In the genomic region with DNA sequence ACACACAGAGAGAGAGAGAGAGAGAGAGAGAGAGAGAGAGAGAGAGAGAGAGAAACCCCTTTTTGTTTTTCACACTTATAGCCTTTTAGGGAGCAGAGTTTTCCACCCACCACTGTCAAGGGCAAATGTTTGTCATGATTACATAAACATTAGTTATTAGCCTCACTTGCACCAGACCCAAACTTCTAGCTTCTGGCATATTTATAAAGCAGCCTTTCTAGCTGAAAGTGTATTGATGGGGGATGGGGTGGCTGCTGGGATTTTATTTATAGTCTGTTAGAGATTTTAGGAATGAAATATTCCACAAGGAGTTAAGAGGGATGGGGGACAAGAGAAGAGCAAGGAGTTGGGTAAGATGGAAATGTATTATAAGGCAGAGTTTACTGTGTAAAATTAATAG, we compare ENCODE assay signal across 12 mouse cellular contexts. TPM values are rescaled to one million over a fixed set of nuclear protein-coding genes. Genes with fewer than 3 reads are reported as not detected.
A peak's percentile ranks its signal among the peaks of the same experiment; 100 is the strongest.
DNase-seq lines count a peak whose midpoint lies in the region; ATAC-seq and TF ChIP-seq lines count a peak whose summit lies in the region.
"Had no signal": no experiment of that assay in that cellular context is flagged by ENCODE, and none has a peak within 500 bp of the region (broad histone marks: within the 10 kb centered on the region; RNA-seq: fewer than 3 reads in every experiment).

No protein-coding gene starts in this region.

- H3K4me2 ChIP-seq in stomach, embryonic 14.5 days (replicated peaks; ENCODE audit: low read depth, low read length): no peak overlapping the region
- H3K4me2 ChIP-seq in stomach, postnatal 0 days (replicated peaks; ENCODE audit: low read depth): no peak overlapping the region
- H3K4me2 ChIP-seq: heart, embryonic 12.5 days; neural tube, embryonic 12.5 days had no signal

- H3K9me3 ChIP-seq in stomach, embryonic 14.5 days (ENCODE audit: control insufficient read depth, low read depth, low read length): no peaks in the 10 kb centered on the region
- no peaks in the 10 kb centered on the region for H3K9me3 ChIP-seq in stomach, postnatal 0 days (ENCODE audit: control insufficient read depth, low read length)
- H3K9me3 ChIP-seq in limb, embryonic 10.5 days (replicated peaks): no peaks in the 10 kb centered on the region
- H3K9me3 ChIP-seq: heart, embryonic 12.5 days; neural tube, embryonic 12.5 days had no signal

- H3K27ac ChIP-seq in kidney, adult 2 months (ENCODE audit: insufficient read depth, low read depth, low read length): peak overlapping the region; percentile 29
- peak overlapping the region; percentile 45; the same call in 1 of the 2 replicates for H3K27ac ChIP-seq in stomach, embryonic 14.5 days (ENCODE audit: low read length)
- H3K27ac ChIP-seq in stomach, postnatal 0 days (replicated peaks): no peak overlapping the region
- peak overlapping the region; percentile 68; the same call in 1 of the 2 replicates for H3K27ac ChIP-seq in limb, embryonic 10.5 days
- H3K27ac ChIP-seq: neural tube, embryonic 12.5 days had no signal

- H3K4me3 ChIP-seq in kidney, adult 2 months (ENCODE audit: insufficient read depth, low read depth, low read length): no peak overlapping the region
- H3K4me3 ChIP-seq in stomach, embryonic 14.5 days (ENCODE audit: low read depth, low read length): no peak overlapping the region
- no peak overlapping the region for H3K4me3 ChIP-seq in stomach, postnatal 0 days (ENCODE audit: low read depth, low read length)
- no peak overlapping the region for H3K4me3 ChIP-seq in limb, embryonic 10.5 days
- H3K4me3 ChIP-seq: heart, embryonic 12.5 days; neural tube, embryonic 12.5 days had no signal

- H3K27me3 ChIP-seq in kidney, adult 2 months (replicated peaks; ENCODE audit: control insufficient read depth, insufficient read depth, low read length): no peaks in the 10 kb centered on the region
- H3K27me3 ChIP-seq in stomach, embryonic 14.5 days (ENCODE audit: control insufficient read depth, insufficient read depth, low read length): no peaks in the 10 kb centered on the region
- H3K27me3 ChIP-seq in stomach, postnatal 0 days (ENCODE audit: control insufficient read depth, insufficient read depth, low read length): no peaks in the 10 kb centered on the region
- no peaks in the 10 kb centered on the region for H3K27me3 ChIP-seq in limb, embryonic 10.5 days (ENCODE audit: low read depth, poor library complexity, severe bottlenecking)
- H3K27me3 ChIP-seq: heart, embryonic 12.5 days; neural tube, embryonic 12.5 days had no signal

- H3K4me1 ChIP-seq in kidney, adult 2 months (ENCODE audit: control insufficient read depth, insufficient read depth, low read length): 0 out of 2 replicates have a peak, but pooled peaks cover 3% of the 10 kb centered on the region
- peaks cover 13% of the 10 kb centered on the region; the same call in 1 of the 2 replicates for H3K4me1 ChIP-seq in stomach, embryonic 14.5 days (ENCODE audit: control insufficient read depth, insufficient read depth, low read length)
- no peaks in the 10 kb centered on the region for H3K4me1 ChIP-seq in stomach, postnatal 0 days (replicated peaks; ENCODE audit: control insufficient read depth, insufficient read depth)
- peaks cover 76% of the 10 kb centered on the region for H3K4me1 ChIP-seq in limb, embryonic 10.5 days

- TF ChIP-seq CTCF in kidney, adult 2 months (conservative IDR thresholded peaks at IDR 0.05; ENCODE audit: insufficient read depth, insufficient read length, low read depth, low read length): no peak
- no peak for TF ChIP-seq CTCF in stomach, postnatal 0 days (IDR thresholded peaks at IDR 0.05; ENCODE audit: low read depth)

- no peak for TF ChIP-seq POLR2A in kidney, adult 2 months (IDR thresholded peaks at IDR 0.05; ENCODE audit: low read depth, low read length)

- H3K36me3 ChIP-seq in kidney, adult 2 months (ENCODE audit: control insufficient read depth, insufficient read depth, low read length): no peaks in the 10 kb centered on the region
- no peaks in the 10 kb centered on the region for H3K36me3 ChIP-seq in stomach, embryonic 14.5 days (ENCODE audit: control insufficient read depth, insufficient read depth, low read length)
- no peaks in the 10 kb centered on the region for H3K36me3 ChIP-seq in stomach, postnatal 0 days (ENCODE audit: control insufficient read depth, insufficient read depth, low read length)
- H3K36me3 ChIP-seq in limb, embryonic 10.5 days: 0 out of 2 replicates have a peak, but pooled peaks cover 2% of the 10 kb centered on the region
- H3K36me3 ChIP-seq: heart, embryonic 12.5 days; neural tube, embryonic 12.5 days had no signal

- H3K9ac ChIP-seq in stomach, embryonic 14.5 days (replicated peaks; ENCODE audit: low read depth, low read length): no peak overlapping the region
- no peak overlapping the region for H3K9ac ChIP-seq in stomach, postnatal 0 days (ENCODE audit: low read length)
- H3K9ac ChIP-seq: heart, embryonic 12.5 days; neural tube, embryonic 12.5 days had no signal

- no peak for TF ChIP-seq EP300 in stomach, postnatal 0 days (optimal IDR thresholded peaks at IDR 0.05)

- ATAC-seq in stomach, embryonic 14.5 days (ENCODE audit: insufficient number of reproducible peaks, insufficient read depth, low FRiP score, low read depth): no peak
- no peak for ATAC-seq in stomach, postnatal 0 days (ENCODE audit: low FRiP score, low TSS enrichment)
- ATAC-seq: CD4-positive, CD25-positive, alpha-beta regulatory T cell, adult 4 months had no signal

- DNase-seq in kidney, adult 2 months: peak; percentile 39
- no peak for DNase-seq in kidney, adult 18-20 months
- DNase-seq in stomach, postnatal 0 days (ENCODE audit: low spot score): no peak
- no peak for DNase-seq in limb, embryonic 10.5 days (ENCODE audit: low spot score)
- no peak for DNase-seq in right cerebral cortex, postnatal 25 days
- DNase-seq in right cerebral cortex, postnatal 10 days (ENCODE audit: low spot score in 2 of 2): no peak
- DNase-seq: cerebellum, adult 11 months; layer of hippocampus, adult 9-11 months had no signal

RNA-seq across cellular contexts. Expression of a gene that starts 27.4 kb away (rescaled TPM):
- 2.9 and 3.2 TPM in 2 replicates for polyA plus RNA-seq in kidney, adult 2 months (2012; rRNA removed)
- 30.3 and 33.8 TPM in 2 replicates for polyA plus RNA-seq in stomach, embryonic 14.5 days (2014; fragmentation: Nextera tagmentation; extraction: Ambion mirVana)
- polyA plus RNA-seq in stomach, postnatal 0 days (2015; fragmentation: Nextera tagmentation; extraction: Ambion mirVana): 9.0 and 9.8 TPM in 2 replicates
- polyA plus RNA-seq in limb, embryonic 10.5 days (2016; fragmentation: Nextera tagmentation; extraction: Ambion mirVana): 34.1 and 60.8 TPM in 2 replicates
